Mouse (Mus musculus): ENCODE results near the gene Npb. TPM values are rescaled to one million over a fixed set of nuclear protein-coding genes. Genes with fewer than 3 reads are reported as not detected.
"Not testable (repeated sequence)": the region's sequence is repeated elsewhere in the genome, so short reads cannot be mapped to it uniquely, and the experiment has no call there.

Gene Npb
- total RNA-seq, 2 experiments from 2014 or later = 3.3 TPM; not detected in 1

DNA sequence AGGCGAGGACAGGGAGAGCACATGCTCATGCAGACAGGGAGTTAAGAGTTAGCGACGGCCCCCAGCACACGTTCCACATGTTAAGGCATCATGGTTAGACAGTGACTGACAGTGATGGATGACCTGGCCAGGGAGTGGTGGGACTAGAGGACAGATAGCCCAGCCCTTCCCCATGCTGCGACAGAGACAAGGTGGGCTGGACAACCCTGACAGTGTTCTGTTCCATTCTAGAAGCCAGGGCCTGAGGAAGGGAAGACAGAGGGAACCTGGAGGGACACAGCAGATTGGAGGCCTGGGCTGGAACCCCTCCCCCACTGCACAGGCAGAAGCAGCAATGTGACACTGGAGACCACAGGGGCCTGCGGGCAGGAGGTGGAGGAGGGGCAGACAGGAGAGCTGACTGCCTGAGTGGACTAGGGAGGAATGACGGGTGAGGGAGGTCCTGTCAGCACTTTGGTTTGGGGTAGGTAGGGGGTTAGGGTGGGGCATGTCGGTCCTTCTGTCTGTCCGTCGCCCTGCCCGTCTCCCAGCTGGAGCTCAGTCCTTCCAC, 29.5 kb upstream of the Npb start:
- ATAC-seq (replicated peaks; ENCODE audit: low FRiP score, low TSS enrichment, poor library complexity, severe bottlenecking) = no peak

DNA sequence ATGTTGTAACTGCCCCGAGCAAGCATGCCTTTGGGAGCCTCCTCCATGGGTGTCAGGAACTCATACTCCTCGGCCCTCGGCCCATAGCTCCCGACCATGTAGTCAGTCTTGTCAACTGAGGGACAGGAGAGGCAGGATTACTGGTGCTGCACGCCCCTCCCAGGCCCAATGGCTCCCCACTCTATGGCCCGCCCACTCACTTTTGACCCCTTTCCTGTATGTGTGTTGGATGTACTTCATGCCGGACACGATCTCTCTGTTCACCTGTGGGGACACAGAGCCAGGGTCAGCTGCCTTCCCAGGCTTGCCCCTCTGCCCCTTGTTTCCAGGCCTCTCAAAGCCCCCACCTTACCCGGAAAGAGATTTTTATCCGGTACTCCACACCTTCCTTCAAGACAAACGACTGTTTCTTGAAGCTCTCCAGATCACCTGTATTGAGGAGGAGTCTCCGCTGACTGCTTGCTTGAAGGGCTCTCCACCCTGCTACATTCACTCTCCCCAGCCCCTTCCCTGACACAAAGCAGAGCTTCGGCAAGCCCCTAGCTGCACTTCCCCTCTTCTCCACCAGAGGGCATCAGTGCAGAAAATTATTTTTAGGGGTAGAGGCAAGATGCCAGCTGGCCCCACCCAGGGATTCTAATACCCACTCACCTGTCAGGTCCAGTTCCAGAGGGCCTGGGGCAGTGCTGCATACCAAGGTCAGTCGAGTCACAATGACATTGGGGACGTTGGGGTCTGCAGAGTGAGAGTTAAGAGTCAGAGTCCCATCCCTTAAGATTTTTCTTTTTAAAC, 28.8 kb upstream of the Npb start:
- ATAC-seq (replicated peaks; ENCODE audit: low FRiP score, low TSS enrichment, poor library complexity, severe bottlenecking) = no peak

DNA sequence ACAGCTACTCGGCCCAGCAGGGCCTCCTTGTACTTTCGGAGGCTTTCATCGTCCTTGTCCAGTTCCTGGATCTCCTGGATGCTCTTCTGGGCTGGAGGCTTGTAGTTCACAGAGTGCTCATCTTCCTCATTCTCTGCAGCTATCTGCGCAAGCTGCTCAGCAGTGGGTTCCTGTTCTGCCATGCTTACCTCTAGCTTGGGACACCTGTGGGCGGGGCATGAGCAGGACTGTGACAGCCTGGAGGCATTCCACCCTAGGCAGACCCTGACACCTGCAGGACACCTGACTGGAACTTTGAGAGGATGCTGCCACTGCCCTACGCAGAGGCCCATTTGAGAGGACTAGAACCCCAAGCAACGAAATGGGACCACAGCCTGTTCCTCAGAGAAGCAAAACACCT, 28.1 kb upstream of the Npb start:
- no peak; the same call in 1 of the 2 replicates for ATAC-seq (replicated peaks; ENCODE audit: low FRiP score, low TSS enrichment, poor library complexity, severe bottlenecking)

DNA sequence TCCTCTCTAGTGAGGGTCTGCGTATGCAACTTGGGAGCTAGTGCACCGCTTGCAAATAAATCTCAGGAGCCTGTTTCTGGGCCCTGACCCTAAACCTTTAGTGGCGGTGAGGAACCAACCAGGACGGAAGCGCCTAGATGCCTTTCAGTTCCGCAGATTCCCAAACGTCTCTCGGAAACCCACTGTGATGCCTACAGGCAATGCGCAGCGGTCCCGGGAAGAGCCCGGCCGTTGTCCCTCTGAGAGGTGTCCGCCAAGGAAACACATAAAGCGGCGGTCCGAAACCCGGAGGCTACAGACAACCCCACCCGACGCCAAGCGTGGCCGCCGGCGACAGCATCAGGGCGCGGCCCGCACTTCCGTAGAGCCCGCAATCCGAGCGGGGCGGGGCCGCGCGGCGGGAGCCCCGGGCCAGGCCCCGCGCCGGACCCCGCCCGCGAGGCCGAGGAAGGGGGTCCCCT, 27.4 kb upstream of the Npb start:
- ATAC-seq (replicated peaks; ENCODE audit: low FRiP score, low TSS enrichment, poor library complexity, severe bottlenecking) = no peak

DNA sequence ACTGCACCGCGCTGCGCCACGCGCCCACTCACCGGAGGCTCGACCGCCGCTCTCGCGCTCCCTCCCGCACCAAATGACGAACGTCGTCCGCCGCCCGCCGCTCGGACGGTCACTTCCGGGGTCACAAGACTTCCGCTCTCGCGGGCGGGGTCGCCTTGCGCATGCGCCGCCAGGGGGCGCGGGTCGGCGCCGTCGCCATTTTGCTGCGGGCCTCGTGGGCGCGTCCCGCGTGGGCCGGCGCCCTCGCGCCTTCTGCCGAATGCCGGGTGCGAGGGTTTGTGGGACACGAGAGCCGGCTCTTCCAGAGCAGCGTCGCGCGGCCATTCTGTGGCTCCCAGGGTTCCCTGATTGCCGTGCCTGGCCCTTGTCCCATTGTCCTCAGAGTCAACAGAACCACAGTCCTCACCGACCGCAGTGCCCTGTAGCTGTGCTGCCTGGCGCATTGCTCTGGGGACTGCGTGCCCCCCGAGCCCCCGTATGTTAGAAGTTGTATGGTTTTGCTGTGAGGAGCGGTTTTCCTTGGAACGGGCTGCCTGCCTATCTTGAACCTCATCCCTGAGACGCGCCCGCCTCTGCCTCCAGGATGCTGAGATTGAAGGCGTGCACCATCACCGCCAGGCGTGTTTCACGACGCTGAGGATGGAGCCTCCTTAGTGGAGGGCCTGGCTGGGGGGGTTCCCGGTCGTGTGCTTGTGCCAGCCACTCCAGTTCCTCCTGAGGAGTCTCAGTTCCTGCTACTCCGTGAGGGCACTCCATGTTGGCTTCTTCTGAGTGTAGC, 26.6 kb upstream of the Npb start, which contains the start of gene Arhgdia:
Gene Arhgdia, minus strand, starts transcription at position 135 of the 778 bp plus-strand sequence.
- peak; percentile 39 for ATAC-seq (replicated peaks; ENCODE audit: low FRiP score, low TSS enrichment, poor library complexity, severe bottlenecking)

DNA sequence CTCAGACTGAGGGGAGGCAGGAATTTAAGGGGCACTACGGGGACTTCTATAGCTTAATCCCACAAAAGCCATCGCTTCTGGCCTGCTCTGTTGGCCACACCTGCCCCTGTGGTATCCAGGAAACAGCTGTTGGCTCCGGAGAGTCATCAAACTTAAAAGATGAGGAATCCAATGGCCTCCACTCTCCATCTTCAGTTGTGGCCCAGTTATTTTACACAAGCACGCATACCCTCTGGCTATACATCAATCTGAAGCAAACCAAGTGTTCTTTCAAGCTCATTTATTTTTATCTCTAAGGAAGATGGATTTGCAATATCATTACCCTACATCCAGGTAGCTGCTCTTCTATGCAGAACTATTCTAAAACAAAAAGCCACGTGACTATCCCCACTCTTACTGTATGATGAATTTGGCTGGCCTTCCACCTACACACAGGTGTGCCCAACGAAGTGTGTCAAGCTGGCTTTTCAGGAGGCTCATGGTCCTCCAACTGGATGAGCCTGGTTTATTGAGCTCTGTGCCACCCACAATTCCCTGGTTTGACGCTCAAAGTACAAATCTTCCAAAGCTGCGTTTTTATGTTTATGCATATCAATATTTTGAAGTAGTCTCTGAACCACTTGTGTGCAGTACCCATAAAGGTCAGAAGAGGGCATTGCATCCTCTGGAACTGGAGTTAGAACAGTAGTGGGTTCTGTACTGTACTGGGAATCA, 25.9 kb upstream of the Npb start:
- 0 out of 2 replicates have a peak, but pooled peaks have one; percentile 16 for ATAC-seq (replicated peaks; ENCODE audit: low FRiP score, low TSS enrichment, poor library complexity, severe bottlenecking)

DNA sequence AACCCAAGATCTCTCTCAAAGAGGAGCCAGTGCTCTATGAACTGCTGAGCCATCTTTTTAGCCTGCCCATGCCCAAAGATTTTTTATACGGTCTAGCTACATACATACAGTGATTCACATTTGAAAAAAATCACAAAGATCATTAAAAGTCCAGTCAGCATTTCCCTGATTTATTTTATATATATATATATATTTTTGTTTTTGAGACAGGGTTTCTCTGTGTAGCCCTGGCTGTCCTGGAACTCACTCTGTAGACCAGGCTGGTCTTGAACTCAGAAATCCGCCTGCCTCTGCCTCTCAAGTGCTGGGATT, 25.3 kb upstream of the Npb start:
- not testable (repeated sequence) for ATAC-seq (replicated peaks; ENCODE audit: low FRiP score, low TSS enrichment, poor library complexity, severe bottlenecking)

DNA sequence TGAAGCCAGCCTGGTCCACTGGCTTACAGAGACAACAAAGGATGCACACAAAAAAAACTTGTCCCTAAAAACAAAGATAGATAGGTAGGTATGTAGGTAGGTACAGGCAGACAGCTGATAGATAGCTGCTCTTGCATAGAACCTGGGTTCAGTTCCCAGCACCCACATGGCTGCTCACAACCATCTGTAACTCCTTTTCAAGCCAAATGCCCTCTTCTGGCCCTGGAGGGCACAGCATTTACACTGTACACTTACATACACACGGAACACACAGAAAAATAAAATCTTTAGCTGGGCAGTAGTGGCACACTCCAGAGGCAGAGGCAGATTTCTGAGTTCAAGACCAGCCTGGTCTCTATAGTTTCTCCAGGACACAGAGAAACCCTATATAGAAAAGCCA, 24.3 kb upstream of the Npb start:
- ATAC-seq (replicated peaks; ENCODE audit: low FRiP score, low TSS enrichment, poor library complexity, severe bottlenecking) = no peak

DNA sequence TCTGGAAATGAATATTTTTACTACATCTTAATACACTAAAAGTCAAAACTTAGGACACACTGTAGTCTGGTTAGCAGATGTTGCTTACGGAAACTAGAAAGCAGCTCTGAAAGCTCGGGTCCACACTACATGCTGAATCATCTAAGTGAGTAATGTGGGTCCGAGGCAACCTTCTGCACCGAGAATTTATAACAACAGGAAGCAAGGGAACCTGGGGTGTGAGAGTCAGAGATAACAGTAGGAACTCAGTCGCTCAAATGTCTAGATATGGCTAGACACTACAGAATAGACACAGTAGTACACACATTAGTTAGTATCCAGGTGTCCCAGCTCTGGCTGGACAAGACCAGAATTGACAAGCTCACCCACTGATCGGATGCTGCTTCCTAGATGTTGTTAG, 19.7 kb upstream of the Npb start:
- peak; percentile 80 for ATAC-seq (replicated peaks; ENCODE audit: low FRiP score, low TSS enrichment, poor library complexity, severe bottlenecking)

DNA sequence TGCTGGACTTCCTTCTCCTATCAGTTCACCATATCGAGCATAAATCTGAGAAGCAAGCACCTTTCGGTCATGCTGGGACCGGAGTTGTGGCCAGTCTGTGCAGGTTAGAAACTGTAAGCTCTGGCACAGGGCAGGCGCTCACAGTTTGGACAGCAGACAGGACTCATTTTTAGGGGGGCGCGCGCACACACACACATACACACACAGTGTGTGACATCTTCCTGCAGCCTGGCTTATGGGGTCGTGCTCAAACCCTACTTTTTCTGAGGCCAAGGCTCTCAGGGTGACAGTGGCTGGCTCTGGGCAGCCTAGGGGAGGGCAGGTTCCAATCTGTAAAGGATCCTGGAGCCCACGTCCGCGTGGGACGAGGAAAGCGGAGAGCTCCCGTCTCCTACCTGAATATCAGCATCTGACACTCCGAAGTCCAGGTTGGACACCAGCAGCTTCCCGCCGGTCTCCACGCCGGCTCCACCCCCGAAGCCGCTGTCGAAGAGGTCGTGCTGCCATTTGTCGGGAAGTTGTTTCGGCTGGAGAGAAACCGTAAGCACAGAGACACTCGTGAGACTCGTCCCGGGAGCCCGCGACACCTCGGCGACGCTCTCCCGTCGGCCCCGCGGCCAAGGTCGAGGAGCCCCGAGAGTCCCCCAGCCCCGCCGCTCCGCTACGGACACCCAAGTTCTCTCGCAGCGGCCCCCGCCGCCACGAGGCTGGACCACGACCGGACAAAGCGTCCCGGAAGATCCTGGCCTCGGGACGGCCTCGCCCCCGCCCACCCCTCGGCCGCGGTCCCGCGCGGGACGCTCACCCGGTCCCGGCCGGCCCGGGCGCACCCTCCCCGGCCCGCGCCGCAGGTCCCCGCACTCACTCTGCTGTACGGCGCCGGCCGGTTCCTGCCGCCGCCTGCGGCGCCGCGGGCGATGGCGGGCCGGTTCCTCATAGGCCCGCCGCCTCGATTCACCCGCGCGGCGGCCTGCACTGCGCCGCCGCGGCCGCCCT, 10.7 kb upstream of the Npb start:
- ATAC-seq (replicated peaks; ENCODE audit: low FRiP score, low TSS enrichment, poor library complexity, severe bottlenecking) = 0 out of 2 replicates have a peak, but pooled peaks have one; percentile 7

DNA sequence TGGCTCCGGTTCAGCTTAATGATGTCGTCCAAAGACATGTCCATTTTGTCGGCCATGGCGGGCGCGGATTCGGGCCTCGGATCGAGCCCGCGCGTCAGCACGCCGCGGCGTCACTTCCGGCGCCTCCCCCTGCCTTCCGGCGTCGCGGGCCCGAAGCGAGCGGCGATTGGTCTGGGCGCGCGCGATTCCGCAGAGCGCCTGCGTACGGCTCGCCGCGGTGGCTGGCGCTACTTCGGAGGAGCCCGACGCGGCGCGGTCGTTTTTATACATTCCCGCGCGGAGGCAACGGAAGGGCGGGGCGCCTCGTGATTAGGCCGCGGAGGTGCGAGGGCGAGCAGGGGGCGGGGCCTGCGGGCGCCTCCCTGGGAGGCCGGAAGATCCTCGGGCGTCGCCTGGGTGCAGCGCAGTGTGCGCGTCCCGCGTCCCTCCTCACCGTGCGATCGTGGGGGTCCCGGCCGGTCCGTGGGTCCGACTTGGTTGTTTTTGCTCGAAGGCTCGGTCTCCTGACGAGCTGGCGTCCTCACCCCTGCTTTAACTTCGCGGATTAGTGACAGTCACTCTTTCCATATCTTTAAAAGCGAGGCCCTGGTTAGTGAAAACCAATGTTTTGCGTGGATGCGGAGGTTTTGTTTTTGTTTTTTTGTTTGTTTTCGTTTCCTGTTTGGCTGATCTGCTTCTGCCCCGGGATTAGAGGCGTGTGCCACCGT, 9.8 kb upstream of the Npb start, which contains the start of the genes Alyref and Anapc11:
Gene Alyref, minus strand, starts transcription at position 83 of the 707 bp plus-strand sequence.
Gene Anapc11, plus strand, starts transcription at position 139 of the 707 bp plus-strand sequence.
- peak; percentile 91 for ATAC-seq (replicated peaks; ENCODE audit: low FRiP score, low TSS enrichment, poor library complexity, severe bottlenecking)

DNA sequence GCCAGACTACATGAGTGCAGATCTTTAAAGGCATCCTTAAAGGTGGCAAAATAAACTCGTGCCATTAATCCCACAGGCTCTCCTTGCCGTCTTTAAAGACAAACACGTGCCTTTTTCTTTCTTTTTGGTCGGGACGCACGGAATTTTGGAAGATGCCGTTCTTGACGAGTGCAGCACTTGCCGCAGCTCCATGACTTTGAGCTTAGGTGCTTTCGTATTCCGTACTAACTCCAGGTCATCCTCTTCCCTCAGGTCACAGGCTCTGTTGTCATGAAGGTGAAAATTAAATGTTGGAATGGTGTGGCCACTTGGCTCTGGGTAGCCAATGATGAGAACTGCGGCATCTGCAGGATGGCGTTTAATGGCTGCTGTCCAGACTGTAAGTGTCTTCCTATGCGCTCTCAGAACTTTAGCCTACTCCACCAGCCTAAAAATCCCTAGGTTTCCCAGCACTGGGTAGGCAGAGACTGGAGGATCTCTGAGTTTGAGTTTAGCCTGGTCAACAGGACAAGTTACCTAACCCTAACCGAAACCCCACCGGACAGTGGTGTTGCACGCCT, 9.2 kb upstream of the Npb start:
- ATAC-seq (replicated peaks; ENCODE audit: low FRiP score, low TSS enrichment, poor library complexity, severe bottlenecking) = no peak

DNA sequence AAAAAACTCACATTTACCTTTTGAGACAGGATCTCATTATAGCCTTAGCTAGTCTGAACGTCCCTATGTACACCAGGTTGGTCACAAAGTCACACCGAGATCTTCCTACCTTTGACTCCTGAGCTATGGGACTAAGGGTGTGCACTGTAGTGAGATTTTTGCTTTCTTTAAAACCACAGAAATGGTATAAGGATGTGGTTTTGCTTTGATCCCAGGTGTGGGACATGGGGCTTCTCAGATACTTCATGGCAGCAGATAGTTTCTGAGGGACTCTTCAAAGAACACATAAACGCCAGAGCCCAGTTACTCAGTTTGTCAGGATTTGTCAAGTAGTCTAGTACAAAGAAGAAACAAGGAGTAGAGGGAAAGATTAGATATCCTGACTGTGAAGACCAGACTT, 7.6 kb upstream of the Npb start:
- ATAC-seq (replicated peaks; ENCODE audit: low FRiP score, low TSS enrichment, poor library complexity, severe bottlenecking) = no peak

DNA sequence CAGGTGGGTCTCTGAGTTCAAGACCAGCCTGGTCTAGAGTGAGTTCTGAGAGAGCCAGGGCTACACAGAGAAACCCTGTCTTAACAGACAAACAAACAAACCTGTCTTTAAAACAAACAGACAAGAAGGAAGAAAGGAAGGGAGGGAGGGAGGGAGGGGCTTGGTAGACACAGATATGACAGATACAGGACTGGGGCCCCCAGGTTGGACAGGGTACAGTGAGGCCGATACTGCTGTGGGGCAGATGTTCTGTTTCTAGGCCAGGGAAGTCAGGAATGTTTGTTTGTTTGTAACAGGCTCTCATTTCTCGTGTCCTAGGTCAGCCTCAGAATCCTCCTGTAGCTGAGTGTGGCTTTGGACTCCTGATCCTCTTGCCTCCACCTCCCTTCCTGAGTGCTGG, 4.7 kb upstream of the Npb start:
- no peak for ATAC-seq (replicated peaks; ENCODE audit: low FRiP score, low TSS enrichment, poor library complexity, severe bottlenecking)

DNA sequence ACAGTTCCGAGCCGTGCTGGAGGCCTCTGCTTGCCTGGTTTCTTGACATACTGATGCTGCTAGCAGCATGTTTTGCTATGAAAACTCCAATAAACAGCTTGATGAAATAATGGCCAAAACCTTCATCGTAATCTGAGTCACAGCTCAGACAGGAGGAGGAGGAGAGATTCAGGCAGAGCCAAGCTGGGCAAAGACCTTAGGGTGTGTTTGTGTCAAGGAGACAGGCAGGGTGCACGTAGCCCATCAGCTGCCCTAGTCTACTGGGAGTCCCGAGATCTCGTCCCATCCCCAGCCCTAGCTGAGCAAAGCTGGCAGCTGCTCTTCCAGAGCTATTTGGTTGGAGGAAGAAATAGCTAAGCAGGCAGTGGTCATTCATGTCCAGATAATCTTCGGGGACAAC, 2.6 kb upstream of the Npb start:
- no peak for ATAC-seq (replicated peaks; ENCODE audit: low FRiP score, low TSS enrichment, poor library complexity, severe bottlenecking)

DNA sequence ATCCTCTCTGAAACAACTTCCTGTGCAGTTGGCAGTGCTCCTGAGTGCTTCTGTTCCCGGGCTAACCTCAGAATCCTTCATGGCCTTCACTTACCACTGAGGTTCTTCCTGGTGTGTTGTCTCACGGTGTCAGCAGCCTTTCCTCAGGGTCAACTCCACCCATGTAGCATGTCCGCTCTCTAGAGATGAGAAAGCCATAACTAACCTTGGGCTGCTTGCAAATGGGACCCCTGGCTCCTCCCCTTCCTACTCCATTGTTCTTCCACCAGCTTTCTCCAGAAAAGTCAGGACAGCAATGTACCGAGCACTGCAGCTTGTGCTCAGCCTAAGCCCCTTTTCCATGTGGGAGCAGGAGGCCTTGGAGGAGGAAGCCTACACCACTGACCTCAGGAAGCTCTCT, 1.5 kb upstream of the Npb start:
- no peak for ATAC-seq (replicated peaks; ENCODE audit: low FRiP score, low TSS enrichment, poor library complexity, severe bottlenecking)

DNA sequence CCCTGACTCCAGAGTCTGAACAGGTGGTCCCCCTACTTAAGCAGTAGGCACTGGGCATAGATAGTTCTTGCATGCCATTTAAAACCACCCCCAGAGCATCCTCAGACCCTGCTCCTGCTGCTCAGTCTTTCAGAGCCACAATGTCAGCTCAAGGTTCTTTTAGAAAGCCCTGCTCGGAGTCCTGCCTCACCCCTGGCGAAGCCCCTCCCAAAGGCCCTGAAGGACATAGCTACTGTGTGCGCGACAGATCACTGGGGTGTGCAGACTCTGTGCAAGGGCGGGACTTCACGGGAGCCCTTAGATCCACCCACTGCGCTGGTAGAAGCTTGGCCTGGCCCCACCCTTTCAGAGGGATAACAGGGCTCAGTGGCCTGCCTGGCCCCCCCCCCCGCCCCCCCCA, 973 bp downstream of the Npb start:
- ATAC-seq (replicated peaks; ENCODE audit: low FRiP score, low TSS enrichment, poor library complexity, severe bottlenecking) = peak; percentile 38

Data from megakaryocyte-erythroid progenitor cell, adult 5-6 weeks (primary cell).